Mouse (Mus musculus): ENCODE data around the gene Gstp3. TPM values are rescaled to one million over a fixed set of nuclear protein-coding genes. Genes with fewer than 3 reads are reported as not detected.
"Not testable (repeated sequence)": the region's sequence is repeated elsewhere in the genome, so short reads cannot be mapped to it uniquely, and the experiment has no call there.

The Gstp3 gene
- total and polyA plus RNA-seq, 3 experiments = 9.3 to 38.1 (median 24.6) TPM

DNA sequence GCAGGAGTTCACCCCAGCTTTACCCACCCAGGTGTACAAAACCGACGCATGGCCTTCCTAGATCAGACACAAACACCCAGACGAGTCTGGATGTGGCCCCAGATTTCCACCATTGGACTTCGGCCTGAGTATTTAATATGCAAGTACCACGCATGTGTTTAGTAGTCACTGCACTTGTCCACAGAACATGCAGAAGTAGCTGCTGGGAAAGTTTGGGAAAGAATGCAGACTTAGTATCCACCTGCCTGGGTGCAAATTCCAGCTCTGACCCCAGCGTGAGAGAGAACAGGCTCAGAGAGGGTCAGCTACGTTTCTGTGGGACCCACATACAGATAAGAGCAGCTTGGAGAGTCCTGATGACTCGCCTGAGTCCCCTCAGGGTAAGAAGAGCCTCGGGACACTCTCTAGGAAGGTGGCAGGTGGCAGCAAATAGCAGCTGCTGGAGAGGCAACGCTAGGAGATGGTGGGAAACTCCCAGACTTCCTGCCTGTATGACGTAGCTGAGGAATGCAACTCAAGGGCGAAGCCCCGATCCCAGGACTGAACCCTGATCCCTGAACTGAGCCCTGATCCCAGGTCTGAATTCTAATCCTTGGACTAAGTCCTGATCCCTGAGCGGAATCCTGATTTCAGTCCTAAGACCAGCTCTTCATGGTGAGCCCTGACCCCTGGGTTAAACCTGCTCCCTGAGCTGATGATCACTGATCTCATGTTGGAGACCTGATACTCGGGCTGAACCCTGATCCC lies 3.2 kb downstream of the Gstp3 start:
- DNase-seq (ENCODE audit: low spot score) (no peak), ATAC-seq (ENCODE audit: extremely low read depth, insufficient number of reproducible peaks, low FRiP score, poor library complexity, severe bottlenecking) (no peak)
- H3K9me3 ChIP-seq (replicated peaks) = peaks cover 3% of the 10 kb centered on the region
- TF ChIP-seq TAL1 (conservative IDR thresholded peaks at IDR 0.05; ENCODE audit: low read depth, low read length) (no peak), CTCF (IDR thresholded peaks at IDR 0.05; ENCODE audit: low read depth, low read length) (no peak)
- peaks cover 12% of the 10 kb centered on the region for H3K36me3 ChIP-seq (replicated peaks)
- H3K27me3 ChIP-seq (ENCODE audit: insufficient read depth, low read length) = peaks cover 4% of the 10 kb centered on the region
- H3K4me3 ChIP-seq (ENCODE audit: low read depth, low read length) = no peak overlapping the region
- peaks cover 27% of the 10 kb centered on the region for H3K4me1 ChIP-seq (ENCODE audit: insufficient read depth, low read depth, low read length)

DNA sequence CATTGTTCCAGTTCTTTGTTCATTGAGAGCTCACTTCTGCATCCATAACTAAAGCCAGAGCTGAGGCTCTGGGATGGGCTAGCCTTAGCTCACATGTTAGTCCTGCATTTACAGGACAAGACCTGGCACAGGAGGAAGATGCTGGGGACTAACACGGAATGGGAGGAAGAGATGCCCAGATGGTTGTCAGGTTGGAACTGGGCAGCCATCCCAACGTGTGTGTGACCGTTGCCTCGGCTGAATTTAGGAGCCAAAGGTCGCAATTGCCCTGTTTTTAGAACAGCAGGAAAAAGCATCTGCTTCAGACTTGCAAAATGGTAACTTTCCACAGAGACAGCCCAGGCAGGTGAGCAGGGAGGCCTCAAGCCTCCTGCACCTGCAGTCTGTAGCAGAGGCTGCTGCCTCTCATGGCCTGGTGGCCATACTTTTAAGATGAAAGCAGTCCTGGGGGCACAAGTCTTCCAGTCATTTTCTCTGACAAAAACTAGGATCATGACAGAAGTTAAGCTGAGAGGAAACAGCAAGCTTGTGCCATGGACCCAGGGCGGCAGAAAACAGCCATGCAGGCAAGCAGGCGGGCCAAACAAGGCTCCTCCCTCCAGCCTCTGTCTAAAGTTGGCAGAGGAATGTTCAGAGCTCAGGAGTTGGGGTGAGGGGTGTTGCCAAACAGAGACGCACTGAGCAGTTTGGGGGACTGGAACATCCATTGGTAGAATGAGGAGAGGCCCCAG lies 4.0 kb downstream of the Gstp3 start:
- Histone ChIP-seq H3K9me3 (replicated peaks) (peaks cover 5% of the 10 kb centered on the region), H3K4me1 (ENCODE audit: insufficient read depth, low read depth, low read length) (peaks cover 26% of the 10 kb centered on the region), H3K27me3 (ENCODE audit: insufficient read depth, low read length) (peaks cover 4% of the 10 kb centered on the region), H3K4me3 (ENCODE audit: low read depth, low read length) (no peak overlapping the region), H3K36me3 (replicated peaks) (peaks cover 12% of the 10 kb centered on the region)
- TF ChIP-seq TAL1 (conservative IDR thresholded peaks at IDR 0.05; ENCODE audit: low read depth, low read length) = no peak
- ATAC-seq (ENCODE audit: extremely low read depth, insufficient number of reproducible peaks, low FRiP score, poor library complexity, severe bottlenecking) = no peak
- no peak for DNase-seq (ENCODE audit: low spot score)

DNA sequence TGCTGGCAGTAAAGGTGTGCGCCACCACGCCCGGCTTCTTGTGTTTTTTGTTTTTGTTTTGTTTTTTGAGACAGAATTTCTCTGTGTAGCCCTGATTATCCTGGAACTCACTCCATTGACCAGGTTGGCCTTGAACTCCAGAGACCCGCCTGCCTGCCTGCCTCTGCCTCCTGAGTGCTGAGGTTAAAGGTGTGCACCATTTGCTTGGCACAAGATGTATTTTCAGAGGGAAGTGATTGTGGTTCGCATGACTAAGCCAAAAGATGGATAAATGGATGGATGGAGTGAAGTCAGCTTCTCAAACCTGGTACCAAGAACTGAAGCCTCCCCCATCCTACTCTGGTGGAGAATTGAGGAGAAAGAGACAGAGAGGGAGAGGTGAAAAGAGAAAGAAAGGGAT lies 4.8 kb downstream of the Gstp3 start:
- TF ChIP-seq GATA1 (IDR thresholded peaks at IDR 0.05; ENCODE audit: borderline replicate concordance, low read length) = no peak
- TF ChIP-seq GATA2 (IDR thresholded peaks at IDR 0.05; ENCODE audit: borderline replicate concordance, low read depth, low read length) = no peak
- no peak for TF ChIP-seq POLR2AphosphoS5 (IDR thresholded peaks at IDR 0.05; ENCODE audit: insufficient replicate concordance, low read depth, low read length)
- TF ChIP-seq CTCF (IDR thresholded peaks at IDR 0.05; ENCODE audit: low read depth, low read length) = no peak
- TF ChIP-seq TAL1 (conservative IDR thresholded peaks at IDR 0.05; ENCODE audit: low read depth, low read length) = no peak
- Histone ChIP-seq H3K9me3 (replicated peaks) (peaks cover 5% of the 10 kb centered on the region), H3K36me3 (replicated peaks) (peaks cover 12% of the 10 kb centered on the region), H3K4me3 (ENCODE audit: low read depth, low read length) (no peak overlapping the region), H3K4me1 (ENCODE audit: insufficient read depth, low read depth, low read length) (peaks cover 24% of the 10 kb centered on the region), H3K27me3 (ENCODE audit: insufficient read depth, low read length) (peaks cover 6% of the 10 kb centered on the region)
- ATAC-seq (ENCODE audit: extremely low read depth, insufficient number of reproducible peaks, low FRiP score, poor library complexity, severe bottlenecking) (no peak), DNase-seq (ENCODE audit: low spot score) (no peak)

DNA sequence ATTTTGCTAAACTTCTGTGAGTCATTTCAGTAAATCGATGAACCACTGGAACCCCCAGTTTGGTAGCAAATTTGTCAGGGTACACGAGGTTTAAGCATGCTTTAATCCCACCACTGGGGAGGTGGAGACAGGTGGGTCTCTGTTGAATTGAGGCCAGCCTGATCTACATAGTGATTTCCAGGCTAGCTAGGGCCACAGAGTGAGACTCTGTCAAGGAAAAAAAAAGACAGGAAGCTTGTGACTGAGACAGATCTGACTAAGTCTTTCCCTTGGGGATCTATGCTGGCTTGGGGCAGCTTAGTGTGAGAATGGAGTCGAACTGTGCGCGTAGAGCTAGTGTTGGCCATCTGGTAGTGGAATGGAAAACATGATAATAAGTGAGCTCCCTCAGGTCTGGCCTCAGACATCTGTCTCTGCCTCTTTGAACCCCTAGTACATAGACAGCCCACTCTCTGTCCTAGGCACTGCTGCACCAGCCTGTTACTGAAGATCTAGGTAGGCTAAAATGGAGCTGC lies 6.8 kb downstream of the Gstp3 start:
- peaks cover 8% of the 10 kb centered on the region for H3K36me3 ChIP-seq (replicated peaks)
- DNase-seq (ENCODE audit: low spot score) (no peak), ATAC-seq (ENCODE audit: extremely low read depth, insufficient number of reproducible peaks, low FRiP score, poor library complexity, severe bottlenecking) (no peak)
- no peak for TF ChIP-seq GATA1 (IDR thresholded peaks at IDR 0.05; ENCODE audit: borderline replicate concordance, low read length)
- TF ChIP-seq CTCF (IDR thresholded peaks at IDR 0.05; ENCODE audit: low read depth, low read length) = no peak
- no peak for TF ChIP-seq TAL1 (conservative IDR thresholded peaks at IDR 0.05; ENCODE audit: low read depth, low read length)
- TF ChIP-seq POLR2AphosphoS5 (IDR thresholded peaks at IDR 0.05; ENCODE audit: insufficient replicate concordance, low read depth, low read length) = no peak
- TF ChIP-seq GATA2 (IDR thresholded peaks at IDR 0.05; ENCODE audit: borderline replicate concordance, low read depth, low read length) = no peak
- peaks cover 7% of the 10 kb centered on the region for H3K27me3 ChIP-seq (ENCODE audit: insufficient read depth, low read length)
- H3K4me3 ChIP-seq (ENCODE audit: low read depth, low read length) = no peak overlapping the region
- peaks cover 5% of the 10 kb centered on the region for H3K9me3 ChIP-seq (replicated peaks)
- H3K4me1 ChIP-seq (ENCODE audit: insufficient read depth, low read depth, low read length) = peaks cover 4% of the 10 kb centered on the region; the same call in 1 of the 2 replicates

DNA sequence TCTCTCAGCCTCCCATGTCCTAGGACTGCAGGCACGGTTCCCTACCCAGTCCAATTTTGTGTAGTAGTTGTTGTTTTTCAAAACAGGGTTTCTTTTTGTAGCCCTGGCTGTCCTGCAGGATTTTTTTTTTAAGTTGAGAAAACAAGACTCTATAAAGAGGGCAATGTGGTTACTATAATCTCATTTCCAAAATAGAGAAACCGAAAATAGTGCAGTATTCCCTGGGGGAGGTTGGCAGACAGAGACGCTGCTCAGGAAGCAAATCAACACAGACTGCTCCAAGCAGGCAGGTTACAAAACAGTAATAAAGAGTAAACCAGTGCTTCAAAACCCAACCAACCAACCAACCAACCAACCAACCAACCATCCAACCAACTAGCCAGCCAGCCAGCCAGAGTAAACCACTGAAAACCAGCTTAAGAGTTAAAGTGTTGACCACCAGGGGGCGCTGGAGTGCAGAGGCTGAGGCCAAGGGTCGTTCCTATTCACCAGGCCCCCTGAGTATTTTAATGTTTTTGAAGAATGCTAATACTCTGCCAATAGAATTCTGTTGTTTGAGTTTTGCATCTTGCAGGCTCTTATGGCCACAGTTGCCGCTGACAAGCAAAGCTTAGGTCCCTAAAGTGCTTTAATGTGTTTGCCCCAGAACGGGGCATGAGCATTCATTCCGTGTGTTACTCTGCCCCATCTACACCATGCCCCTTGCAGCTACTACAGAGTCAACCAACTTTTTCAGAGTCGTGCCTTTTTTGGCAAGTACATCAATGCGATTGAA lies 7.4 kb downstream of the Gstp3 start:
- no peak for DNase-seq (ENCODE audit: low spot score)
- H3K4me3 ChIP-seq (ENCODE audit: low read depth, low read length) = no peak overlapping the region
- H3K27me3 ChIP-seq (ENCODE audit: insufficient read depth, low read length) = peaks cover 7% of the 10 kb centered on the region
- peaks cover 5% of the 10 kb centered on the region for H3K9me3 ChIP-seq (replicated peaks)
- ATAC-seq (ENCODE audit: extremely low read depth, insufficient number of reproducible peaks, low FRiP score, poor library complexity, severe bottlenecking) = no peak
- TF ChIP-seq CTCF (IDR thresholded peaks at IDR 0.05; ENCODE audit: low read depth, low read length) (peak; percentile 62), TAL1 (conservative IDR thresholded peaks at IDR 0.05; ENCODE audit: low read depth, low read length) (no peak)
- peaks cover 5% of the 10 kb centered on the region for H3K36me3 ChIP-seq (replicated peaks)
- H3K4me1 ChIP-seq (ENCODE audit: insufficient read depth, low read depth, low read length) = peaks cover 7% of the 10 kb centered on the region

DNA sequence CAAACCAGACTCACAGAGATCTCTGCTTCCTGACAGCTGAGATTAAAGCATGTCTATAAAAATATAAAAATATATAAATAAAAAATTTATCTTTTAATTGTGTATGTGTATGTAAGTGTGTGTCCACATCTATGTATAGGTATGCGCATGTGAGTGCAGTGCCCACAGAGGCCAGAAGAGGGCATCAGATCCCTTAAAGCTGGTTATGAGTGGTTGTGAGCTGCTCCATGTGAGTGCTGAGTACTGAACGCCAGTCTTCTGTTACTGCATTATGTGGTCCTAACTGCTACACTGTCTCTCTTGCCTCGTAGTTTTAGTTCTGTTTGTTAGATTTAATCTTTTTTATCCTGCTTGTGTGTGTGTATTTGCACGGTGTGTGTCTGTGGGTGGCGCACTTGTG lies 8.4 kb downstream of the Gstp3 start:
- Histone ChIP-seq H3K4me3 (ENCODE audit: low read depth, low read length) (no peak overlapping the region), H3K36me3 (replicated peaks) (peaks cover 2% of the 10 kb centered on the region), H3K4me1 (ENCODE audit: insufficient read depth, low read depth, low read length) (peaks cover 7% of the 10 kb centered on the region; the same call in 1 of the 2 replicates), H3K9me3 (replicated peaks) (peaks cover 8% of the 10 kb centered on the region), H3K27me3 (ENCODE audit: insufficient read depth, low read length) (peaks cover 7% of the 10 kb centered on the region)
- no peak for DNase-seq (ENCODE audit: low spot score)
- TF ChIP-seq TAL1 (conservative IDR thresholded peaks at IDR 0.05; ENCODE audit: low read depth, low read length) = no peak
- TF ChIP-seq POLR2AphosphoS5 (IDR thresholded peaks at IDR 0.05; ENCODE audit: insufficient replicate concordance, low read depth, low read length) = no peak
- TF ChIP-seq GATA1 (IDR thresholded peaks at IDR 0.05; ENCODE audit: borderline replicate concordance, low read length) = no peak
- no peak for TF ChIP-seq GATA2 (IDR thresholded peaks at IDR 0.05; ENCODE audit: borderline replicate concordance, low read depth, low read length)
- TF ChIP-seq CTCF (IDR thresholded peaks at IDR 0.05; ENCODE audit: low read depth, low read length) = no peak
- ATAC-seq (ENCODE audit: extremely low read depth, insufficient number of reproducible peaks, low FRiP score, poor library complexity, severe bottlenecking) = no peak

DNA sequence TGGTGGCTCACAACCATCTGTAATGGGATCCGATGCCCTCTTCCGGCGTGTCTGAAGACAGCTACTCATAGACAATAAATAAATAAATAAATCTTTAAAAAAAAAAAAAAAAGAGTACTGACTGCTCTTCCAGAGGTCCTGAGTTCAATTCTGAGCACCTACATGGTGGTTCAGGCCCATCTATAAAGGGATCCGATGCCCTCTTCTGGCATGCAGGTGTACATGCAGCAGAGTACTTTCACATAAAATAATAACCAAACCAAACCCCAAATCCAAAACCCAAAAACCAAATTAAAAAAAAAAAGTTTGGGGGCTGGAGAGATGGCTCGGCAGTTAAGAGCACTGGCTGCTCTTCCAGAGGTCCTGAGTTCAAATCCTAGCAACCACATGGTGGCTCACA lies 10.3 kb downstream of the Gstp3 start:
- DNase-seq (ENCODE audit: low spot score); ATAC-seq (ENCODE audit: extremely low read depth, insufficient number of reproducible peaks, low FRiP score, poor library complexity, severe bottlenecking); H3K4me3 ChIP-seq (ENCODE audit: low read depth, low read length); H3K27me3 ChIP-seq (ENCODE audit: insufficient read depth, low read length); H3K36me3 ChIP-seq (replicated peaks): not testable (repeated sequence)
- Histone ChIP-seq H3K4me1 (ENCODE audit: insufficient read depth, low read depth, low read length) (peaks cover 12% of the 10 kb centered on the region; the same call in 1 of the 2 replicates), H3K9me3 (replicated peaks) (peaks cover 23% of the 10 kb centered on the region)

All from G1E (cell line).